Mouse (Mus musculus): ENCODE measurements around the gene Ttll5.

GRCm38 (mm10) chr12:86035586-86035985 is 211.1 kb downstream of the Ttll5 start:
- TF ChIP-seq CTCF (IDR thresholded peaks at IDR 0.05; ENCODE audit: extremely low read depth, insufficient read length, insufficient replicate concordance, low read depth, low read length) (no peak), POLR2A (IDR thresholded peaks at IDR 0.05; ENCODE audit: low read depth, low read length) (no peak)

Data from small intestine, adult 2 months (tissue).